8 mouse cellular contexts compared by ENCODE assay signal in the genomic region with DNA sequence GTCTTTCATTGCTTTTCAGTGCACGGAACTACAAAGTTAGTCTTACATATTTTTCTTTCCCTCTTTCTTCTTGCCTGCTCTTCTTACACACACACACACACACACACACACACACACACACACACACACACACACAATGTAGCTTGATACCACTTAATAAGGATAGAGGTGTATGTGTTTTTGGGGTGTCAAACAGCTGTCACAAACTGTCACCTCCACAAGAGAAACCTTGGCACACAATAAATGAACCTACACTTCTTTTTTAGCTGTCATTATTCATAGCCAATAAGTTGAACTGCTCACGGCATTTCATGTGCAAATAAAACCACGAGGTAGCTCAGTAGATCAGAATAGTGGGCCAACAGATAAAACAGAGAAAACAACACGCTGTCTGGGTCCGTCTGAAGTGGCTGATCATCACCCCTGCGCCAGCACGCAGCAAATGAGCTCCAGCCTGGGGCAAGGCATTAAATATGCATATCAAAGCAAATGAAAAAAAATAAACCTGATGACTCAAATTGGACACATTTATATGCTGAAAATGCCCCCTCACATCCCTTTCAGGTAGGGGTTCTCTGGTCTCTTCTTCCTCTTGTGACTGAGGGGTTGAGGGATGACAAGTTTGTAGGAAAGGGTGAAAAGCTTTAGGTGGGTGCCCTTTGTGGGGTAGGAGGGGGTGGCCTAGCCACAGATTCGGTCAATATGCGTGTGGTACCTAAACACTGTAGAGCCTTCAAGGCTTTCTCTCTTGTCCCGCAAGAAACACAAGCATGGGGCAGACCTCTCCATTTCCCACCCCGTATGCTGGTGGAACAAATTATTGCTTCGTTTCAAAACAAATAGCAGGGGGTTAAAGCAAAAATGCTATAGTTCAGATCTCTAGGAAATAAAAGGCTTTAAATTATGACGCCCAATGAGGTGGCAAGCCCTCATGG. TPM values are rescaled to one million over a fixed set of nuclear protein-coding genes. Genes with fewer than 3 reads are reported as not detected.
DNase-seq lines count a peak whose midpoint lies in the region; ATAC-seq lines count a peak whose summit lies in the region.
"Had no signal": no experiment of that assay in that cellular context is flagged by ENCODE, and none has a peak within 500 bp of the region (broad histone marks: within the 10 kb centered on the region; RNA-seq: fewer than 3 reads in every experiment).

No protein-coding gene starts in this region.

- H3K27ac ChIP-seq in forebrain, embryonic 13.5 days, result peak overlapping the region; percentile 98
- H3K27ac ChIP-seq in intestine, embryonic 16.5 days (ENCODE audit: low read length), result no peak overlapping the region
- H3K27ac ChIP-seq in stomach, embryonic 15.5 days, result peak overlapping the region; percentile 63; the same call in 1 of the 2 replicates
- H3K27ac ChIP-seq: liver, embryonic 14.5 days had no signal

- no peaks in the 10 kb centered on the region for H3K9me3 ChIP-seq in forebrain, embryonic 13.5 days (replicated peaks)
- no peaks in the 10 kb centered on the region for H3K9me3 ChIP-seq in intestine, embryonic 16.5 days (ENCODE audit: control insufficient read depth, low read length)
- H3K9me3 ChIP-seq in stomach, embryonic 15.5 days, result no peaks in the 10 kb centered on the region

- peak; percentile 83 for ATAC-seq in forebrain, embryonic 13.5 days
- ATAC-seq in intestine, embryonic 16.5 days, result no peak
- ATAC-seq in stomach, embryonic 15.5 days (ENCODE audit: insufficient read depth, low FRiP score, low read depth), result no peak

- H3K4me2 ChIP-seq in forebrain, embryonic 13.5 days, result peak overlapping the region; percentile 86
- peak overlapping the region; percentile 74 for H3K4me2 ChIP-seq in intestine, embryonic 16.5 days (ENCODE audit: low read depth, low read length)
- peak overlapping the region; percentile 71 for H3K4me2 ChIP-seq in stomach, embryonic 15.5 days

- WGBS in forebrain, embryonic 13.5 days, result 32% methylated on average over 13 of the region's 13 CpGs
- WGBS in intestine, embryonic 16.5 days, result 48% methylated on average over 13 of the region's 13 CpGs
- 41% methylated on average over 13 of the region's 13 CpGs for WGBS in stomach, embryonic 15.5 days

- H3K4me3 ChIP-seq in forebrain, embryonic 13.5 days, result peak overlapping the region; percentile 91
- H3K4me3 ChIP-seq in intestine, embryonic 16.5 days (ENCODE audit: low read length), result peak overlapping the region; percentile 29
- H3K4me3 ChIP-seq in stomach, embryonic 15.5 days (replicated peaks), result peak overlapping the region; percentile 21

- H3K27me3 ChIP-seq in forebrain, embryonic 13.5 days, result 0 out of 2 replicates have a peak, but pooled peaks cover 3% of the 10 kb centered on the region
- H3K27me3 ChIP-seq in intestine, embryonic 16.5 days (replicated peaks; ENCODE audit: control insufficient read depth, insufficient read depth, low read length), result peaks cover 6% of the 10 kb centered on the region; the same call in 1 of the 2 replicates
- no peaks in the 10 kb centered on the region for H3K27me3 ChIP-seq in stomach, embryonic 15.5 days (replicated peaks)

- peaks cover 77% of the 10 kb centered on the region for H3K4me1 ChIP-seq in forebrain, embryonic 13.5 days
- peaks cover 8% of the 10 kb centered on the region for H3K4me1 ChIP-seq in intestine, embryonic 16.5 days (ENCODE audit: control insufficient read depth, insufficient read depth, low read length)
- H3K4me1 ChIP-seq in stomach, embryonic 15.5 days, result 0 out of 2 replicates have a peak, but pooled peaks cover 18% of the 10 kb centered on the region

- H3K9ac ChIP-seq in forebrain, embryonic 13.5 days, result peak overlapping the region; percentile 100
- H3K9ac ChIP-seq in intestine, embryonic 16.5 days (ENCODE audit: low read depth, low read length), result peak overlapping the region; percentile 27
- H3K9ac ChIP-seq in stomach, embryonic 15.5 days, result peak overlapping the region; percentile 12; the same call in 1 of the 2 replicates
- H3K9ac ChIP-seq: liver, embryonic 14.5 days had no signal

- DNase-seq in kidney, postnatal 14 days, result peak; percentile 7
- no peak for DNase-seq in kidney, postnatal 10 days
- no peak for DNase-seq in ovary, postnatal 10 days (ENCODE audit: low spot score)
- DNase-seq in right cerebral cortex, postnatal 36 days (ENCODE audit: low spot score in 2 of 2), result no peak

- H3K36me3 ChIP-seq in forebrain, embryonic 13.5 days (ENCODE audit: poor library complexity, severe bottlenecking), result peaks cover 37% of the 10 kb centered on the region
- H3K36me3 ChIP-seq in intestine, embryonic 16.5 days (ENCODE audit: control insufficient read depth, insufficient read depth, low read length), result no peaks in the 10 kb centered on the region
- H3K36me3 ChIP-seq in stomach, embryonic 15.5 days, result 0 out of 2 replicates have a peak, but pooled peaks cover 4% of the 10 kb centered on the region

RNA-seq across cellular contexts. Expression of a gene that starts 9.7 kb away (rescaled TPM):
- polyA plus RNA-seq in forebrain, embryonic 13.5 days (2015; fragmentation: Nextera tagmentation; extraction: Ambion mirVana), result 128 and 130 TPM in 2 replicates
- polyA plus RNA-seq in intestine, embryonic 16.5 days (2015; fragmentation: Nextera tagmentation; extraction: Ambion mirVana), result 25.7 and 26.8 TPM in 2 replicates
- polyA plus RNA-seq in stomach, embryonic 15.5 days (2015; fragmentation: Nextera tagmentation; extraction: Ambion mirVana), result 53.0 and 57.8 TPM in 2 replicates

Comparison
In these comparisons a context has a peak if more than half of its experiments do, and no peak if none do; other contexts are left out.
1. H3K4me3 ChIP-seq: peak in every context shown above with its lines; median percentile 91 in forebrain, embryonic 13.5 days; 29 in intestine, embryonic 16.5 days; 21 in stomach, embryonic 15.5 days.
2. H3K9ac ChIP-seq: peak in every context shown above with its lines; median percentile 100 in forebrain, embryonic 13.5 days; 27 in intestine, embryonic 16.5 days; 12 in stomach, embryonic 15.5 days.